Mouse (Mus musculus): ENCODE measurements around the gene Nomo1.
A peak's percentile ranks its signal among the peaks of the same experiment; 100 is the strongest.

DNA sequence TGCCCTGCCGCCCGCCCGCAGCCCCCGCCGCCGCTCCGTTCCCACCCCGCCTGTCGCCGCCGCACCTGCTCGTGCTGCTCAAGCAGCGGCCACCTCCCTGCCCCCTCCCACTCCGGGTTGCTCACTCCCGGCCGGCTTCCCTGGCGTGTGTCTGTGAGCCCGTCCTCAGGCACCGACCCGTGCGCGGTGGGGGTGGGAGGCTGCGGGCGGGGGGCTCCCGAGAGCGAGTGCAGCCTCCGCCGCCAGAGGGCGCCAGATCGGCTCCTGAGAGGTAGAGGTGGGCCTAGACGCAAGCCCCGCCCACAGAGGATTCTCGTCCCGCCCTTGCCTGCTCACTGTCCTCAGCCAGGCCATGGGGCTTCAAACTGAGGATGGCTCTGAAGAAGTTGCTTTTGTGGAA is 67.1 kb downstream of the Nomo1 start, which contains the start of gene Kcnj11:
- TF ChIP-seq CTCF (IDR thresholded peaks at IDR 0.05; ENCODE audit: low read depth) (peak; percentile 83), EP300 (IDR thresholded peaks at IDR 0.05; ENCODE audit: low read depth) (no peak)

All from liver, postnatal 0 days (tissue).